Mouse (Mus musculus): ENCODE data around the gene Rdh13.

The Rdh13 gene

GRCm38 (mm10) chr7:4445216-4445791 is at the start of gene Rdh13:
Gene Rdh13 (minus strand): TSS chr7:4445649.
- DNase-seq, result peak; percentile 93

GRCm38 (mm10) chr7:4493991-4494390 is 48.5 kb upstream of the Rdh13 start:
- DNase-seq, result no peak

GRCm38 (mm10) chr7:4492284-4493224 is 47.1 kb upstream of the Rdh13 start:
- DNase-seq, result peak; percentile 31

GRCm38 (mm10) chr7:4491308-4491707 is 45.9 kb upstream of the Rdh13 start:
- DNase-seq, result no peak

GRCm38 (mm10) chr7:4482281-4482680 is 36.8 kb upstream of the Rdh13 start:
- no peak for DNase-seq

GRCm38 (mm10) chr7:4479674-4480073 is 34.2 kb upstream of the Rdh13 start:
- peak; percentile 38 for DNase-seq

- no peak for DNase-seq
These were observed 33.4 kb upstream of the Rdh13 start for GRCm38 (mm10) chr7:4478796-4479291.

- peak; percentile 83 for DNase-seq
These were observed 32.8 kb upstream of the Rdh13 start for GRCm38 (mm10) chr7:4478021-4478795.

GRCm38 (mm10) chr7:4473940-4474339 is 28.5 kb upstream of the Rdh13 start:
- no peak for DNase-seq

GRCm38 (mm10) chr7:4471179-4471555 is 25.7 kb upstream of the Rdh13 start:
- peak; percentile 72 for DNase-seq

GRCm38 (mm10) chr7:4470275-4471178 is 25.1 kb upstream of the Rdh13 start:
- DNase-seq, result peak; percentile 73

- DNase-seq, result no peak
These were observed 22.4 kb upstream of the Rdh13 start for GRCm38 (mm10) chr7:4467801-4468200.

GRCm38 (mm10) chr7:4464194-4464824 is 18.9 kb upstream of the Rdh13 start:
- DNase-seq, result no peak

- DNase-seq, result no peak
These were observed 15.4 kb upstream of the Rdh13 start, which contains the start of gene Eps8l1 for GRCm38 (mm10) chr7:4460576-4461434. Gene Eps8l1 (plus strand): TSS chr7:4460674.

- no peak for DNase-seq
These were observed 7.2 kb upstream of the Rdh13 start for GRCm38 (mm10) chr7:4452644-4453043.

GRCm38 (mm10) chr7:4449211-4449610 is 3.8 kb upstream of the Rdh13 start:
- no peak for DNase-seq

- DNase-seq, result no peak
These were observed 3.0 kb upstream of the Rdh13 start for GRCm38 (mm10) chr7:4448439-4448838.

- DNase-seq, result peak; percentile 46
These were observed 1.7 kb upstream of the Rdh13 start for GRCm38 (mm10) chr7:4447138-4447537.

GRCm38 (mm10) chr7:4440549-4440948 is 4.9 kb downstream of the Rdh13 start:
- DNase-seq, result no peak

GRCm38 (mm10) chr7:4437721-4438120 is 7.7 kb downstream of the Rdh13 start:
- peak; percentile 1 for DNase-seq

GRCm38 (mm10) chr7:4432026-4432425 is 13.4 kb downstream of the Rdh13 start:
- no peak for DNase-seq
